Mouse (Mus musculus): ENCODE results near the gene Spsb4.

DNA sequence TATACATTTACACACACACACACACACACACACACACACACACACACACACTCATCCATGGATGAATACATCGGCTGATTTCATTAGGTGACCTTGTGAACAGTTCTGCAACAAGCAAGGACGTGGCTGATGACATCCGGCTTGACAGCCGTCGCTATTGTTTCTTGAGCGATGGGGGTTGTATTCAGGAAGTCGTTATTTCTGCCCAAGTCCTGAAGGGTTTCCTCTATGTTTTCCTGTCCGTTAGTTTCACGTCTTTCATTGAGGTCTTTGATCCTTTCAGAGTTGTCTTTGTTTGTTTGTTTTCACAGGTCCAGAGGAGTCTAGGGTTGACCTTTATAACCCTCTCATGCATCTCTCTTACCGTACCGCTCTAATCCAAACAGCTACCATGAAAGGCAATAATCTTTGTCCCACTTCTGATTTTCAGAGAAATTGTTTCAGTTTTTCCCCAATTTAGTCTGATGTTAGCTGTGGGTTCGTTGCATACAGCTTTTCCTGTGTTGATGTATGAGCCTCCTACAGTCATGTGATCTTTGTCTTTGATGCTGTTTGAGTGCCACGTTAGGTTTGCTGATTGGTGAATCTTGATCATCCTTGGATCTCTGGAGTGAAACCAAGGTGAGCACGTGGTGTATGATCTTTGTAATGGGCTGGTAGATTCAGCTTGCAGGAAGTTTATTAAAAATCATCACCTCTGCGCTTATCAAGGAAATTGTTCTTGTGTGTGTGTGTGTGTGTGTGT lies 82.9 kb downstream of the Spsb4 start:
- no peak for TF ChIP-seq TAL1 (IDR thresholded peaks at IDR 0.05; ENCODE audit: low read length)
- TF ChIP-seq GATA1 (IDR thresholded peaks at IDR 0.05; ENCODE audit: low read length), result no peak

All from erythroblast, embryonic 14.5 days (primary cell).